Mouse (Mus musculus): ENCODE data around the gene Defb19.

The Defb19 gene

GRCm38 (mm10) chr2:152588450-152588849 is 8.3 kb upstream of the Defb19 start:
- no peak for DNase-seq (ENCODE audit: extremely low read depth, insufficient read length, low spot score)

- DNase-seq (ENCODE audit: extremely low read depth, insufficient read length, low spot score): no peak
These were observed 6.9 kb upstream of the Defb19 start for GRCm38 (mm10) chr2:152586926-152587560.

GRCm38 (mm10) chr2:152580612-152581011 is 500 bp upstream of the Defb19 start:
- DNase-seq (ENCODE audit: extremely low read depth, insufficient read length, low spot score): no peak

DNA sequence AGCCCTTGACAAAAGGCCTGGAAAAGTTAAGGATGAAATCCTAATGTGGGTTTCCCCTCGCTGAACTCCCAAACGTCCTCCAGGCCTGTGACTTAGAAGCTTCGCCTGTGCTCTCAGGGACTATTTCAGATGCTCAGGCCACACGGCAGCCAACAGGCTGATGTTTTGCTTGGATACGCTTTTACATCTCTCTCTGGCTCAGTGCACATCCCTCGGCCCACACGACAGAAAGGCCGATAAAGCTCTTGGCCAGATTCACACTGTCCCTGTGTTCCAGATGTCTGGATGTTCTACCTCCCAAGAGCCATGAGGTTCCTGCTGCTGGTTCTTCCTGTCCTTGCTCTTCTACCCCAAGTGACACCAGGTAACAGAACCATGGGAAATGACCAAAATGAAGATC is 6.6 kb downstream of the Defb19 start:
- no peak for DNase-seq (ENCODE audit: extremely low read depth, insufficient read length, low spot score)

GRCm38 (mm10) chr2:152572114-152572794 is 7.9 kb downstream of the Defb19 start, which contains the start of gene Defb21:
Gene Defb21, plus strand, starts transcription at chr2:152572744.
- no peak for DNase-seq (ENCODE audit: extremely low read depth, insufficient read length, low spot score)

- no peak for DNase-seq (ENCODE audit: extremely low read depth, insufficient read length, low spot score)
These were observed 9.8 kb downstream of the Defb19 start for GRCm38 (mm10) chr2:152570313-152570712.

DNA sequence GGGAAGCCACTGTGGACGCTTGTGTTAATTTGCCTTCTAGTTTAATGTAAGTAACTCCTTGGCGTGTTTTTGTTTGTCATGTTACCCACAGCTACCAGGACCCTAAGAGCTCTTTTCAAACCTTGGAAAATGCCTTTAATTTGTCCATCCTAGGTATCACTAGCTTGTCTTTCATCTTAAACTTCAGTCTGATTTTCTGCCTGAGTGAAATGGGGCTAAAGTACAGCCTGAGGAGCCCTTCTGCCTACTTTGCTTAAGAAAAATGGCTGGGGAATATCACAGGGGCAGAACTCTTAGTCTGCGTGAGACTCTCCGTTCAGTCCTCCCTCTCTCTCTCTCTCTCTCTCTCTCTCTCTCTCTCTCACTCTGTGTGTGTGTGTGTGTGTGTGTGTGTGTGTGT is 10.2 kb downstream of the Defb19 start:
- no peak for DNase-seq (ENCODE audit: extremely low read depth, insufficient read length, low spot score)

GRCm38 (mm10) chr2:152569038-152569437 is 11.1 kb downstream of the Defb19 start, which contains the start of gene Gm17416:
Gene Gm17416, plus strand, starts transcription at chr2:152569338.
- no peak for DNase-seq (ENCODE audit: extremely low read depth, insufficient read length, low spot score)

DNA sequence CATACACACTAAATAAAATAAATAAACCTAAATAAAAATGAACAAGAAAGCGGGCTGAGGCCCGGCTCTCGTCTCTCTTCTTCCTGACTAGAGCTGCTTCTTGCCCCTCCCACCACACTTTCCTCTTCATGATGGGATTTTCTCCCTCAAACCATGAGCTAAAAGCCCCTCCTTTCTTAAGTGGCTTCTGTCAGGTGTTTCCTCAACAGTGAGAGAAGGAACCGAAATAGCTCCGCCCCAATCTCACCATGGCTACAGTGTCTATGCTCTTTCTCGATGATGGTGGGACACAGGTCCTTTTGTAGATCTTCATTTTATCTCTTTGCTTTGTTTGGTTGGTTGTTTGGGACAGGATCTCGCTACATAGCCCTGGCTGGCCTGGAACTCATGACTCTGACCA is 23.5 kb downstream of the Defb19 start:
- no peak for DNase-seq (ENCODE audit: extremely low read depth, insufficient read length, low spot score)

- peak; percentile 38 for DNase-seq (ENCODE audit: extremely low read depth, insufficient read length, low spot score)
These were observed 26.2 kb downstream of the Defb19 start for GRCm38 (mm10) chr2:152553774-152554423.

DNA sequence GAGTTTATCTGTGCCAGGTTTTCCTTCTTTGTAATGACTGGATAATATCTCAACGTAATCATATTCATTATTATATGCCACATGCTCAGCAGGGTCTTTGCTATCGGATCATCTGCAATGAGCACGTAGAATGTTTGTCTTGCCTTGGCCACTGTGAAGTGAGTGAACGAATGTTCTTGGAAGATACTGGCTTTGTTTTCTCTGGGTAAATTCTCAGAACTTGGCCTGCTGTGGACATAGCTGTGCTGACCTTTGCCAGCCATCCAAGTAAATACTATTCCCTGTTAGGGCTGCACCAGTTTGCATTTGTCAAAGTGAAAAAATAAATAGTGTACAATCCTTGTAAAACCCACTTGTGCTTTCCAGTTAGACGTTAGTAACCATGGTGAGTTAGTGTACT is 32.0 kb downstream of the Defb19 start:
- no peak for DNase-seq (ENCODE audit: extremely low read depth, insufficient read length, low spot score)

GRCm38 (mm10) chr2:152544691-152545090 is 35.4 kb downstream of the Defb19 start:
- DNase-seq (ENCODE audit: extremely low read depth, insufficient read length, low spot score): no peak

- DNase-seq (ENCODE audit: extremely low read depth, insufficient read length, low spot score): no peak
These were observed 36.6 kb downstream of the Defb19 start for GRCm38 (mm10) chr2:152543478-152543877.

DNA sequence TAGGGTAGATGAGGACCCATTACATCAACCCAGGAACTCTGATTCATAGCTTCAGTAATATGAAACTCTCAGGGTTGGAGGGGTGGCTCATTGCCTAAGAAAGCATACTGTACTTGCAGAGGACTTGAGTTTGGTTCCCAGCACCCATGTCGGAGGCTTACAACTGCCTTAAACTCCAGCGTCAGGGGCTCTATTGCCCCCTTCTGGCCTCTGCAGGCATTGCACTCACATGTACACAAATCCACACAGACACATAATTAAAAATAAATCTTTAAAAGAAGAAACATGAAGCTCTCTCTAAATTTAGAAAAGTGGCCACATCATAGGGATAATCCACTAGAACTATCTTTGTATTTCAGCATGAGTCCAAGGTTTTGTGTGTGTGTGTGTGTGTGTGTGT is 37.2 kb downstream of the Defb19 start:
- no peak for DNase-seq (ENCODE audit: extremely low read depth, insufficient read length, low spot score)

GRCm38 (mm10) chr2:152541979-152542378 is 38.1 kb downstream of the Defb19 start:
- no peak for DNase-seq (ENCODE audit: extremely low read depth, insufficient read length, low spot score)

GRCm38 (mm10) chr2:152539944-152540710 is 40.0 kb downstream of the Defb19 start, which contains the start of gene Defb29:
Gene Defb29, minus strand, starts transcription at chr2:152540098.
- DNase-seq (ENCODE audit: extremely low read depth, insufficient read length, low spot score): peak; percentile 14
